Mouse (Mus musculus) forebrain, embryonic 15.5 days (tissue): ENCODE measurements around the gene Atp10a. TPM values are rescaled to one million over a fixed set of nuclear protein-coding genes. Genes with fewer than 3 reads are reported as not detected.

ENCODE experiments used
- ATAC-seq: fragments of 200-750 bp; cut with Nextera tagmentation; replicated peaks from 2 replicates; pipeline ENCODE4 v1.8.0; 2017; ENCODE audit warnings: mild to moderate bottlenecking, moderate TSS enrichment, moderate library complexity
- H3K27ac ChIP-seq: fragments of 300-500 bp; sonication (generic); replicated peaks from 2 replicates; pipeline ENCODE4 v1.5.1; 2015; ENCODE audit warnings: mild to moderate bottlenecking, inconsistent platforms
- H3K27me3 ChIP-seq: fragments of 300-500 bp; sonication (generic); 2 replicates; pipeline ENCODE4 v1.6.1; 2015; ENCODE audit warnings: inconsistent platforms
- H3K36me3 ChIP-seq: fragments of 300-500 bp; sonication (generic); 2 replicates; pipeline ENCODE4 v1.6.1; 2015; ENCODE audit warnings: mild to moderate bottlenecking, inconsistent platforms
- H3K4me1 ChIP-seq: fragments of 300-500 bp; sonication (generic); 2 replicates; pipeline ENCODE4 v1.6.1; 2015; ENCODE audit warnings: inconsistent platforms
- H3K4me2 ChIP-seq: fragments of 300-500 bp; sonication (generic); replicated peaks from 2 replicates; pipeline ENCODE4 v1.6.1; 2015; ENCODE audit warnings: mild to moderate bottlenecking, inconsistent platforms
- H3K4me3 ChIP-seq: fragments of 300-500 bp; sonication (generic); 2 replicates; pipeline ENCODE4 v1.5.1; 2015; ENCODE audit warnings: mild to moderate bottlenecking, inconsistent platforms
- H3K9ac ChIP-seq: fragments of 300-500 bp; sonication (generic); replicated peaks from 2 replicates; pipeline ENCODE4 v1.6.1; 2015; ENCODE audit warnings: mild to moderate bottlenecking, inconsistent platforms
- H3K9me3 ChIP-seq: fragments of 300-500 bp; sonication (generic); 2 replicates; pipeline ENCODE4 v1.6.1; 2016; ENCODE audit warnings: inconsistent platforms
- WGBS: fragments of 180-500 bp; shearing (Covaris S2); methylation state at CpG from one replicate; pipeline ENCODE4 v1.1.7; 2015; ENCODE audit warnings: mixed read lengths; 5-methylcytosine and 5-hydroxymethylcytosine counted together
- polyA plus RNA-seq: library from polyadenylated mRNA; unstranded; fragments of >200 nt; fragmentation: Nextera tagmentation; extraction: Ambion mirVana; gene quantifications from 2 replicates; pipeline ENCODE4 v1.2.1, GENCODE M21; 2015

The Atp10a gene
- polyA plus RNA-seq, 1 experiment from 2014 or later: 1.2 TPM

GRCm38 (mm10) chr7:58660046-58660445, 4.1 kb downstream of the Atp10a start:
- H3K4me3 ChIP-seq: no peak overlapping the region
- ATAC-seq: no peak
- no peak overlapping the region for H3K9ac ChIP-seq
- H3K4me2 ChIP-seq: no peak overlapping the region
- no peaks in the 10 kb centered on the region for H3K36me3 ChIP-seq
- H3K9me3 ChIP-seq: no peaks in the 10 kb centered on the region
- no peaks in the 10 kb centered on the region for H3K27me3 ChIP-seq
- H3K27ac ChIP-seq: no peak overlapping the region
- peaks cover 8% of the 10 kb centered on the region for H3K4me1 ChIP-seq

- no peak for ATAC-seq
- Histone ChIP-seq H3K9ac (no peak overlapping the region), H3K4me1 (peaks cover 8% of the 10 kb centered on the region), H3K27ac (no peak overlapping the region), H3K9me3 (no peaks in the 10 kb centered on the region), H3K4me2 (no peak overlapping the region), H3K4me3 (no peak overlapping the region), H3K27me3 (no peaks in the 10 kb centered on the region), H3K36me3 (no peaks in the 10 kb centered on the region)
- 96% methylated on average over 5 of the region's 5 CpGs for WGBS
Observed at GRCm38 (mm10) chr7:58660665-58661064, 4.7 kb downstream of the Atp10a start.

- no peak overlapping the region for H3K4me3 ChIP-seq
- no peak overlapping the region for H3K4me2 ChIP-seq
- no peaks in the 10 kb centered on the region for H3K36me3 ChIP-seq
- no peak overlapping the region for H3K9ac ChIP-seq
- H3K27ac ChIP-seq: no peak overlapping the region
- no peak for ATAC-seq
- H3K9me3 ChIP-seq: no peaks in the 10 kb centered on the region
- H3K27me3 ChIP-seq: no peaks in the 10 kb centered on the region
- peaks cover 8% of the 10 kb centered on the region for H3K4me1 ChIP-seq
- 94% methylated on average over 7 of the region's 7 CpGs for WGBS
Observed at GRCm38 (mm10) chr7:58661076-58661475, 5.1 kb downstream of the Atp10a start.

GRCm38 (mm10) chr7:58668617-58669016, 12.7 kb downstream of the Atp10a start:
- no peaks in the 10 kb centered on the region for H3K27me3 ChIP-seq
- H3K27ac ChIP-seq: no peak overlapping the region
- no peak overlapping the region for H3K9ac ChIP-seq
- 2% methylated on average over 1 of the region's 1 CpGs for WGBS
- H3K36me3 ChIP-seq: no peaks in the 10 kb centered on the region
- no peaks in the 10 kb centered on the region for H3K9me3 ChIP-seq
- H3K4me3 ChIP-seq: no peak overlapping the region
- 0 out of 2 replicates have a peak, but pooled peaks cover 4% of the 10 kb centered on the region for H3K4me1 ChIP-seq
- H3K4me2 ChIP-seq: no peak overlapping the region
- no peak for ATAC-seq

- 34% methylated on average over 3 of the region's 3 CpGs for WGBS
- H3K9me3 ChIP-seq: no peaks in the 10 kb centered on the region
- no peak overlapping the region for H3K27ac ChIP-seq
- H3K4me1 ChIP-seq: no peaks in the 10 kb centered on the region
- no peaks in the 10 kb centered on the region for H3K36me3 ChIP-seq
- no peaks in the 10 kb centered on the region for H3K27me3 ChIP-seq
- no peak overlapping the region for H3K9ac ChIP-seq
- no peak for ATAC-seq
- no peak overlapping the region for H3K4me2 ChIP-seq
- no peak overlapping the region for H3K4me3 ChIP-seq
Observed at GRCm38 (mm10) chr7:58676075-58676474, 20.1 kb downstream of the Atp10a start.

- no peak overlapping the region for H3K27ac ChIP-seq
- H3K9ac ChIP-seq: no peak overlapping the region
- H3K27me3 ChIP-seq: no peaks in the 10 kb centered on the region
- no peak for ATAC-seq
- H3K36me3 ChIP-seq: no peaks in the 10 kb centered on the region
- no peak overlapping the region for H3K4me3 ChIP-seq
- 74% methylated on average over 5 of the region's 5 CpGs for WGBS
- H3K4me1 ChIP-seq: no peaks in the 10 kb centered on the region
- no peak overlapping the region for H3K4me2 ChIP-seq
- no peaks in the 10 kb centered on the region for H3K9me3 ChIP-seq
Observed at GRCm38 (mm10) chr7:58677111-58677805, 21.3 kb downstream of the Atp10a start.

GRCm38 (mm10) chr7:58685967-58686366, 30.0 kb downstream of the Atp10a start:
- Histone ChIP-seq H3K36me3 (no peaks in the 10 kb centered on the region), H3K27ac (no peak overlapping the region), H3K4me1 (0 out of 2 replicates have a peak, but pooled peaks cover 2% of the 10 kb centered on the region), H3K4me2 (no peak overlapping the region), H3K9ac (no peak overlapping the region), H3K27me3 (no peaks in the 10 kb centered on the region), H3K4me3 (no peak overlapping the region), H3K9me3 (no peaks in the 10 kb centered on the region)
- no peak for ATAC-seq
- WGBS: 88% methylated on average over 1 of the region's 1 CpGs

- ATAC-seq: peak; percentile 28; the same call in 1 of the 2 replicates
- no peaks in the 10 kb centered on the region for H3K9me3 ChIP-seq
- H3K27me3 ChIP-seq: no peaks in the 10 kb centered on the region
- 81% methylated on average over 5 of the region's 5 CpGs for WGBS
- H3K36me3 ChIP-seq: no peaks in the 10 kb centered on the region
- no peak overlapping the region for H3K4me3 ChIP-seq
- no peak overlapping the region for H3K4me2 ChIP-seq
- H3K27ac ChIP-seq: no peak overlapping the region
- 0 out of 2 replicates have a peak, but pooled peaks cover 2% of the 10 kb centered on the region for H3K4me1 ChIP-seq
- no peak overlapping the region for H3K9ac ChIP-seq
Observed at GRCm38 (mm10) chr7:58686573-58686972, 30.6 kb downstream of the Atp10a start.

GRCm38 (mm10) chr7:58686997-58687396, 31.0 kb downstream of the Atp10a start:
- Histone ChIP-seq H3K4me3 (no peak overlapping the region), H3K9ac (no peak overlapping the region)
- WGBS: 79% methylated on average over 2 of the region's 2 CpGs

GRCm38 (mm10) chr7:58690069-58690923, 34.3 kb downstream of the Atp10a start:
- Histone ChIP-seq H3K4me1 (peaks cover 8% of the 10 kb centered on the region; the same call in 1 of the 2 replicates), H3K4me3 (no peak overlapping the region), H3K9me3 (no peaks in the 10 kb centered on the region), H3K4me2 (no peak overlapping the region), H3K9ac (no peak overlapping the region), H3K27me3 (no peaks in the 10 kb centered on the region), H3K27ac (peak overlapping the region; percentile 49), H3K36me3 (no peaks in the 10 kb centered on the region)
- peak; percentile 53; the same call in 1 of the 2 replicates for ATAC-seq
- WGBS: 42% methylated on average over 6 of the region's 6 CpGs

More at GRCm38 (mm10) chr7:58686997-58687396, 31.0 kb downstream of the Atp10a start:
- no peak overlapping the region for H3K27ac ChIP-seq
- 0 out of 2 replicates have a peak, but pooled peaks have one; percentile 17 for ATAC-seq
- no peak overlapping the region for H3K4me2 ChIP-seq
- no peaks in the 10 kb centered on the region for H3K9me3 ChIP-seq
- no peaks in the 10 kb centered on the region for H3K36me3 ChIP-seq
- H3K27me3 ChIP-seq: no peaks in the 10 kb centered on the region
- 0 out of 2 replicates have a peak, but pooled peaks cover 2% of the 10 kb centered on the region for H3K4me1 ChIP-seq

GRCm38 (mm10) chr7:58690997-58691596, 35.1 kb downstream of the Atp10a start:
- Histone ChIP-seq H3K36me3 (no peaks in the 10 kb centered on the region), H3K9me3 (no peaks in the 10 kb centered on the region), H3K9ac (no peak overlapping the region), H3K4me3 (no peak overlapping the region), H3K4me1 (peaks cover 8% of the 10 kb centered on the region; the same call in 1 of the 2 replicates), H3K27me3 (no peaks in the 10 kb centered on the region), H3K27ac (no peak overlapping the region), H3K4me2 (no peak overlapping the region)
- no peak for ATAC-seq
- WGBS: 81% methylated on average over 6 of the region's 6 CpGs

GRCm38 (mm10) chr7:58692704-58693103, 36.7 kb downstream of the Atp10a start:
- WGBS: 57% methylated on average over 2 of the region's 2 CpGs
- Histone ChIP-seq H3K4me1 (peaks cover 8% of the 10 kb centered on the region; the same call in 1 of the 2 replicates), H3K9me3 (no peaks in the 10 kb centered on the region), H3K4me2 (no peak overlapping the region), H3K9ac (no peak overlapping the region), H3K4me3 (no peak overlapping the region), H3K27me3 (no peaks in the 10 kb centered on the region), H3K27ac (no peak overlapping the region), H3K36me3 (no peaks in the 10 kb centered on the region)
- ATAC-seq: no peak
